Mouse (Mus musculus) bone marrow, adult 2 months (tissue): ENCODE measurements around the gene Sp7. TPM values are rescaled to one million over a fixed set of nuclear protein-coding genes. Genes with fewer than 3 reads are reported as not detected.

Experiments
- H3K27ac ChIP-seq: fragments of 200-500 bp; 2 replicates; pipeline ENCODE4 v1.5.1; 2012; ENCODE audit warnings: low read depth, mild to moderate bottlenecking, control low read depth, inconsistent platforms, low read length; ENCODE audit not compliant: control insufficient read depth, poor library complexity, insufficient read depth
- H3K4me1 ChIP-seq: fragments of 200-500 bp; 2 replicates; pipeline ENCODE4 v1.6.1; 2011; ENCODE audit warnings: low read length; ENCODE audit not compliant: control insufficient read depth, insufficient read depth
- H3K4me3 ChIP-seq: fragments of 200-500 bp; replicated peaks from 2 replicates; pipeline ENCODE3; 2011; ENCODE audit warnings: mild to moderate bottlenecking, low read depth, low read length, control low read depth; ENCODE audit not compliant: control insufficient read depth
- CTCF ChIP-seq: fragments of 200-500 bp; IDR thresholded peaks from 2 replicates; pipeline ENCODE4 v1.5.1; 2011; ENCODE audit warnings: low read length, control low read depth; ENCODE audit not compliant: control insufficient read depth, insufficient read depth
- POLR2A ChIP-seq: fragments of 200-500 bp; IDR thresholded peaks from 2 replicates; pipeline ENCODE4 v1.6.1; 2011; ENCODE audit warnings: low read depth, mild to moderate bottlenecking, control low read depth, low read length, borderline replicate concordance; ENCODE audit not compliant: control insufficient read depth
- WGBS: fragments of 180-500 bp; shearing (Covaris S2); methylation state at CpG from one replicate; pipeline ENCODE4 v1.1.7; 2018; 5-methylcytosine and 5-hydroxymethylcytosine counted together
- polyA plus RNA-seq: library from polyadenylated mRNA; stranded (reverse); fragments of >200 nt; gene quantifications from 2 replicates; pipeline ENCODE4 v1.2.4, GENCODE M21; 2011; ENCODE audit warnings: low replicate concordance; ENCODE audit not compliant: missing spikeins, insufficient read depth, insufficient read length

Gene Sp7
- polyA plus RNA-seq, 1 experiment, result 3.2 TPM

GRCm38 (mm10) chr15:102326022-102326576 is 40.9 kb downstream of the Sp7 start, which contains the start of gene Pfdn5:
Gene Pfdn5 (plus strand): TSS chr15:102326116.
- TF ChIP-seq POLR2A (peak; percentile 71; the same call in 1 of the 2 replicates), CTCF (peak; percentile 38; the same call in 1 of the 2 replicates)
- WGBS, result under 1% methylated on average over 40 of the region's 40 CpGs
- H3K27ac ChIP-seq, result peak within 1 kb of the TSS; percentile 75
- H3K4me3 ChIP-seq, result peak within 1 kb of the TSS; percentile 99
- H3K4me1 ChIP-seq, result peaks cover 3% of the 10 kb centered on the region; the same call in 1 of the 2 replicates

- no peak overlapping the region for H3K4me3 ChIP-seq
- WGBS, result 80% methylated on average over 12 of the region's 12 CpGs
- H3K4me1 ChIP-seq, result peaks cover 3% of the 10 kb centered on the region; the same call in 1 of the 2 replicates
- no peak for TF ChIP-seq POLR2A
- no peak for TF ChIP-seq CTCF
- H3K27ac ChIP-seq, result no peak overlapping the region
Observed at GRCm38 (mm10) chr15:102324654-102325473, 42.1 kb downstream of the Sp7 start.

- no peak overlapping the region for H3K4me3 ChIP-seq
- no peaks in the 10 kb centered on the region for H3K4me1 ChIP-seq
- WGBS, result 84% methylated on average over 6 of the region's 6 CpGs
- TF ChIP-seq CTCF (peak; percentile 87), POLR2A (no peak)
- H3K27ac ChIP-seq, result no peak overlapping the region
Observed at GRCm38 (mm10) chr15:102316263-102316662, 50.7 kb downstream of the Sp7 start.

- Histone ChIP-seq H3K27ac (no peak overlapping the region), H3K4me1 (no peaks in the 10 kb centered on the region), H3K4me3 (no peak overlapping the region)
- TF ChIP-seq POLR2A (no peak), CTCF (no peak)
- WGBS, result 89% methylated on average over 8 of the region's 8 CpGs
Observed at GRCm38 (mm10) chr15:102315292-102315691, 51.7 kb downstream of the Sp7 start.

GRCm38 (mm10) chr15:102311489-102311888 is 55.5 kb downstream of the Sp7 start:
- TF ChIP-seq CTCF (no peak), POLR2A (no peak)
- no peaks in the 10 kb centered on the region for H3K4me1 ChIP-seq
- no peak overlapping the region for H3K4me3 ChIP-seq
- no peak overlapping the region for H3K27ac ChIP-seq

- TF ChIP-seq POLR2A (no peak), CTCF (no peak)
- Histone ChIP-seq H3K4me1 (no peaks in the 10 kb centered on the region), H3K4me3 (no peak overlapping the region), H3K27ac (no peak overlapping the region)
- WGBS, result 91% methylated on average over 10 of the region's 10 CpGs
Observed at GRCm38 (mm10) chr15:102310074-102310845, 56.7 kb downstream of the Sp7 start.

GRCm38 (mm10) chr15:102308717-102309116 is 58.3 kb downstream of the Sp7 start:
- no peak overlapping the region for H3K4me3 ChIP-seq
- H3K4me1 ChIP-seq, result no peaks in the 10 kb centered on the region
- H3K27ac ChIP-seq, result no peak overlapping the region
- WGBS, result 92% methylated on average over 9 of the region's 9 CpGs
- TF ChIP-seq CTCF (no peak), POLR2A (no peak)

Other genes with a start within 250 kb of the Sp7 start
- 7.9 and 23.0 TPM in 2 replicates for gene Spryd3, start 230.9 kb downstream of the Sp7 start, polyA plus RNA-seq
- not detected in 2 replicates for gene Igfbp6, start 222.8 kb downstream of the Sp7 start, polyA plus RNA-seq
- gene Soat2, start 216.7 kb downstream of the Sp7 start, polyA plus RNA-seq, result 1.2 and 2.7 TPM in 2 replicates
- gene Zfp740, start 163.9 kb downstream of the Sp7 start, polyA plus RNA-seq, result 22.8 and 34.5 TPM in 2 replicates
- 13.6 and 18.5 TPM in 2 replicates for gene Csad, start 162.5 kb downstream of the Sp7 start, polyA plus RNA-seq
- 39.1 and 140 TPM in 2 replicates for gene Itgb7, start 135.2 kb downstream of the Sp7 start, polyA plus RNA-seq
- gene Rarg, start 109.7 kb downstream of the Sp7 start, polyA plus RNA-seq, result 17.1 and 36.3 TPM in 2 replicates
- gene Gm9918, start 96.6 kb downstream of the Sp7 start, polyA plus RNA-seq, result not detected in 2 replicates
- 10.5 and 13.5 TPM in 2 replicates for gene Mfsd5, start 87.7 kb downstream of the Sp7 start, polyA plus RNA-seq
- gene Espl1, start 70.9 kb downstream of the Sp7 start, polyA plus RNA-seq, result 22.9 and 39.8 TPM in 2 replicates
- 352 and 432 TPM in 2 replicates for gene Pfdn5, start 41.1 kb downstream of the Sp7 start, polyA plus RNA-seq
- 40.0 and 43.6 TPM in 2 replicates for gene Myg1, start 35.5 kb downstream of the Sp7 start, polyA plus RNA-seq
- gene Aaas, start 16.4 kb downstream of the Sp7 start, polyA plus RNA-seq, result 56.6 and 97.9 TPM in 2 replicates
- 13.8 and 35.2 TPM in 2 replicates for gene Sp1, start 39.0 kb upstream of the Sp7 start, polyA plus RNA-seq
- 4.8 TPM in 1 of 2 replicates, not detected in the other for gene Amhr2, start 78.2 kb upstream of the Sp7 start, polyA plus RNA-seq
- gene Prr13, start 91.8 kb upstream of the Sp7 start, polyA plus RNA-seq, result 125 and 251 TPM in 2 replicates
- gene Pcbp2, start 103.4 kb upstream of the Sp7 start, polyA plus RNA-seq, result 210 and 264 TPM in 2 replicates
- not detected in 2 replicates for gene Gm10337, start 136.5 kb upstream of the Sp7 start, polyA plus RNA-seq
- 2.2 and 3.1 TPM in 2 replicates for gene Map3k12, start 149.9 kb upstream of the Sp7 start, polyA plus RNA-seq
- gene Tarbp2, start 151.0 kb upstream of the Sp7 start, polyA plus RNA-seq, result 38.4 and 67.5 TPM in 2 replicates
- 16.0 and 32.7 TPM in 2 replicates for gene Npff, start 157.8 kb upstream of the Sp7 start, polyA plus RNA-seq